Mouse (Mus musculus): ENCODE data around the gene Dab2ip. TPM values are rescaled to one million over a fixed set of nuclear protein-coding genes. Genes with fewer than 3 reads are reported as not detected.

The Dab2ip gene
- total and polyA plus RNA-seq, 3 experiments: 4.9 to 15.6 (median 7.8) TPM

DNA sequence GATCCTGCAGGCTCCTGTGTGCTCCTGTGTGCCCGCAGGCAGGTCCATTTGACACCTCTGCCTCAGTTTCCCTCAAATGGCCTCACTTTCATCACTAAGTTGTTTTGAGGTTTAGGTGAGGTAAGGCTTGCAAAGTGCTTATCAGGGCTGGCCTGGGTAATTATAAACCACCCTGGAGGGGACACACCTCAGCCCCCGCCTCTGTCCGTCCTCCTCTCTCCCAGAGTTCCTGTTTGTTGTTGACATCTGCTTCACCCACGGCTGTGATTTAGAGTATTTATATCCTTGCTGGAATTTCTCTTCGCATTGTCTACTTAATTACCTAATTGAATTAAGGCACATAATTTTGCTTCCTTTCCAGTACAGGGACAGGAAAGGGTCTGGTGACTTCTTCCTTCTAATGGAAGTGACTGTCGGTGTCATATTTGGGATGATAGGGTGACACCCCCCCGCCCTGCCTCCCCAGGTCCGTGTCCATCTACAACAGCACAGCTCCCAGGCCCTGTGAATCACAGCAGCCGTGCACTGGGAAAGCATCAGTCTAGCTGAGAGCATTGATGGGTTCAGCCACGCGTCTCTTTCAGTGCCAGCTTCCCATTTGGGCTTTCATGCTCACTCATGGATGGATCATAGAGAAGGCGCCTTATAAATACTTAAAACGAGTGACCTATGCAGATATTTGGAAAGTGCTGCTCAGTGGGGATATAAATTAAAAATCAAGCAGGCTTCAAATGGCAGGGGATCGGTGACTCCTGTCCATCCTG is 34.1 kb downstream of the Dab2ip start:
- DNase-seq (ENCODE audit: extremely low read depth): no peak
- Histone ChIP-seq H3K4me3 (replicated peaks in 1 of 3; ENCODE audit: low read depth in 2 of 3, low read length in 2 of 3, poor library complexity in 1 of 3) (no peak overlapping the region), H3K27me3 (replicated peaks) (peaks cover 8% of the 10 kb centered on the region), H3K79me2 (replicated peaks; ENCODE audit: control insufficient read depth, extremely low read depth, insufficient read depth, poor library complexity, severe bottlenecking) (no peaks in the 10 kb centered on the region), H3K9ac (ENCODE audit: insufficient read depth, low read depth) (no peak overlapping the region), H3K36me3 (replicated peaks in 1 of 2; ENCODE audit: control insufficient read depth in 1 of 2, insufficient read depth in 1 of 2, low read length in 1 of 2) (no peaks in the 10 kb centered on the region), H3K27ac (ENCODE audit: insufficient read depth, low read depth) (no peak overlapping the region), H3K4me1 (ENCODE audit: control insufficient read depth in 1 of 2, insufficient read depth in 2 of 2) (peaks cover 31 to 88% of the 10 kb centered on the region in 2 experiments), H3K4me2 (ENCODE audit: insufficient read depth, low read depth, poor library complexity, severe bottlenecking) (no peak overlapping the region), H3K9me3 (replicated peaks; ENCODE audit: low read length) (no peaks in the 10 kb centered on the region)
- TF ChIP-seq JUN (IDR thresholded peaks at IDR 0.05; ENCODE audit: insufficient read depth, low read depth, low read length) (no peak), ZC3H11A (IDR thresholded peaks at IDR 0.05; ENCODE audit: low read depth, low read length) (no peak), KAT2A (IDR thresholded peaks at IDR 0.05; ENCODE audit: insufficient replicate concordance, low read length) (no peak), EP300 (IDR thresholded peaks at IDR 0.05; ENCODE audit: low read length) (no peak), POLR2AphosphoS2 (IDR thresholded peaks at IDR 0.05; ENCODE audit: low read depth, low read length) (no peak), IRF4 (IDR thresholded peaks at IDR 0.05; ENCODE audit: low read depth, low read length) (no peak), GABPA (IDR thresholded peaks at IDR 0.05; ENCODE audit: insufficient replicate concordance, low read depth, low read length) (no peak), USF2 (conservative IDR thresholded peaks at IDR 0.05; ENCODE audit: low read depth, low read length) (no peak), PAX5 (IDR thresholded peaks at IDR 0.05; ENCODE audit: low read length) (no peak)
- dilution Hi-C loops (cut with MboI; ENCODE audit: extremely low pct_ligation_motif_present, extremely low pct_unique_long_range_greater_than_20kb, low sequenced_read_pairs) (no loop called here), in situ Hi-C loops (cut with MboI; ENCODE audit: low pct_ligation_motif_present, low pct_unique_long_range_greater_than_20kb, low sequenced_read_pairs) (no loop called here)

DNA sequence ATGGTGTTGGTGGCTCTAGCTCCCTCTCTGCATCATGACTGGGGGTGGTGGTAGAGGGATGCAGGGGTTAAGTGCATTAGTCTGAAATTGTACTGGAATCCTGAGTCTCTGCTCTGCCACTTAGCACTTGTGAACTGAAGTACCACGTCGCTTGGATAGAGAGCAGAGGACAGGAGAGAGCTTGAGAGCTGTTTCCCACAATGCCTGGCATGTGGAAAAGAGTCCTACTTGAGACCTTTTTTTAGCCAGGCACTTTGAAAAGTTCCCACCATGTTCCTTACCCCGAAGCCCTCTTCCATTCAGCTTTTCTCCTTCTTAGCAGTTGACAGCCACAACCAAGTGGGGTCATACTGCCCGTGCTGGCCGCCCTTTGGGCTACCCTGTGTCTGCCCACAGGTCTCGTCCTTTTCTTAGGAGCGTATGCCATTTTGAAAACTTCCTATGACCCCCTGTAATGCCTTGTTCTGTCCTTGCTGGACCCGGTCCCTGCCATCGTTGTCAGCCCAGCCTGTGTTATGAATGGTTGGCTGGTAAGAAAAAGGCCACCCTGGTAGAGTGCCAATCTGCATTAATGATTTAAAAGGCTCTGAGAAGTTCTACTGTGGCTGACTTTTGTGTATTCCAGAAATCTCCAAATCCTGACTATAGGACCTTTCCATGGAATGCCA is 34.8 kb downstream of the Dab2ip start:
- TF ChIP-seq IRF4 (IDR thresholded peaks at IDR 0.05; ENCODE audit: low read depth, low read length): no peak
- TF ChIP-seq TBP (conservative IDR thresholded peaks at IDR 0.05; ENCODE audit: low read depth, low read length): no peak
- no peak for TF ChIP-seq ZMIZ1 (IDR thresholded peaks at IDR 0.05; ENCODE audit: low read depth, low read length)
- TF ChIP-seq MXI1 (IDR thresholded peaks at IDR 0.05; ENCODE audit: low read depth, low read length): no peak
- Histone ChIP-seq H3K9ac (ENCODE audit: insufficient read depth, low read depth) (no peak overlapping the region), H3K4me1 (ENCODE audit: control insufficient read depth in 1 of 2, insufficient read depth in 2 of 2) (peaks cover 26 to 88% of the 10 kb centered on the region in 2 experiments), H3K27me3 (replicated peaks) (peaks cover 8% of the 10 kb centered on the region), H3K4me2 (ENCODE audit: insufficient read depth, low read depth, poor library complexity, severe bottlenecking) (no peak overlapping the region), H3K36me3 (replicated peaks in 1 of 2; ENCODE audit: control insufficient read depth in 1 of 2, insufficient read depth in 1 of 2, low read length in 1 of 2) (no peaks in the 10 kb centered on the region), H3K79me2 (replicated peaks; ENCODE audit: control insufficient read depth, extremely low read depth, insufficient read depth, poor library complexity, severe bottlenecking) (no peaks in the 10 kb centered on the region), H3K9me3 (replicated peaks; ENCODE audit: low read length) (no peaks in the 10 kb centered on the region), H3K27ac (ENCODE audit: insufficient read depth, low read depth) (no peak overlapping the region), H3K4me3 (replicated peaks in 1 of 3; ENCODE audit: low read depth in 2 of 3, low read length in 2 of 3, poor library complexity in 1 of 3) (no peak overlapping the region)
- dilution Hi-C loops (cut with MboI; ENCODE audit: extremely low pct_ligation_motif_present, extremely low pct_unique_long_range_greater_than_20kb, low sequenced_read_pairs): no loop called here
- no peak for DNase-seq (ENCODE audit: extremely low read depth)
- in situ Hi-C loops (cut with MboI; ENCODE audit: low pct_ligation_motif_present, low pct_unique_long_range_greater_than_20kb, low sequenced_read_pairs): no loop called here
